8 mouse cellular contexts compared by ENCODE assay signal in genomic region chr5:53591683-53592050, GRCm38 (mm10).
A peak's percentile ranks its signal among the peaks of the same experiment; 100 is the strongest.
DNase-seq lines count a peak whose midpoint lies in the region; ATAC-seq lines count a peak whose summit lies in the region.

No protein-coding gene starts in this region.

- H3K4me3 ChIP-seq in kidney, embryonic 15.5 days (replicated peaks), result peak overlapping the region; percentile 84
- peak overlapping the region; percentile 92 for H3K4me3 ChIP-seq in hindbrain, embryonic 12.5 days
- H3K4me3 ChIP-seq in midbrain, embryonic 14.5 days (replicated peaks; ENCODE audit: low read depth, low read length), result peak overlapping the region; percentile 79

- no peaks in the 10 kb centered on the region for H3K9me3 ChIP-seq in kidney, embryonic 15.5 days (replicated peaks)
- H3K9me3 ChIP-seq in hindbrain, embryonic 12.5 days (replicated peaks), result no peaks in the 10 kb centered on the region
- H3K9me3 ChIP-seq in midbrain, embryonic 14.5 days (ENCODE audit: control insufficient read depth, low read length), result no peaks in the 10 kb centered on the region

- H3K36me3 ChIP-seq in kidney, embryonic 15.5 days, result no peaks in the 10 kb centered on the region
- no peaks in the 10 kb centered on the region for H3K36me3 ChIP-seq in hindbrain, embryonic 12.5 days
- no peaks in the 10 kb centered on the region for H3K36me3 ChIP-seq in midbrain, embryonic 14.5 days (ENCODE audit: control insufficient read depth, insufficient read depth, low read length)

- peak overlapping the region; percentile 92 for H3K9ac ChIP-seq in kidney, embryonic 15.5 days
- H3K9ac ChIP-seq in hindbrain, embryonic 12.5 days, result peak overlapping the region; percentile 94
- peak overlapping the region; percentile 94 for H3K9ac ChIP-seq in midbrain, embryonic 14.5 days (replicated peaks; ENCODE audit: low read length)

- WGBS in kidney, embryonic 15.5 days, result 2% methylated on average over 8 of the region's 8 CpGs
- 2% methylated on average over 8 of the region's 8 CpGs for WGBS in hindbrain, embryonic 12.5 days
- 1% methylated on average over 8 of the region's 8 CpGs for WGBS in midbrain, embryonic 14.5 days

- H3K4me1 ChIP-seq in kidney, embryonic 15.5 days, result peaks cover 31% of the 10 kb centered on the region
- peaks cover 34% of the 10 kb centered on the region for H3K4me1 ChIP-seq in hindbrain, embryonic 12.5 days
- peaks cover 29% of the 10 kb centered on the region for H3K4me1 ChIP-seq in midbrain, embryonic 14.5 days (ENCODE audit: control insufficient read depth, insufficient read depth, low read length)

- H3K27ac ChIP-seq in kidney, embryonic 15.5 days, result peak overlapping the region; percentile 99
- H3K27ac ChIP-seq in hindbrain, embryonic 12.5 days, result peak overlapping the region; percentile 98
- H3K27ac ChIP-seq in midbrain, embryonic 14.5 days (replicated peaks; ENCODE audit: low read depth, low read length), result peak overlapping the region; percentile 97

- DNase-seq in kidney, adult 18-20 months, result no peak
- DNase-seq in MN1 (ENCODE audit: low spot score), result peak; percentile 16
- peak; percentile 48 for DNase-seq in midbrain, embryonic 14.5 days
- DNase-seq in embryo, embryonic 10 days (ENCODE audit: low spot score), result no peak
- DNase-seq in adrenal gland, postnatal 25 days, result no peak
- no peak for DNase-seq in T-cell, adult 2 months (ENCODE audit: low spot score)

- no peaks in the 10 kb centered on the region for H3K27me3 ChIP-seq in kidney, embryonic 15.5 days
- H3K27me3 ChIP-seq in hindbrain, embryonic 12.5 days, result peaks cover 3% of the 10 kb centered on the region; the same call in 1 of the 2 replicates
- no peaks in the 10 kb centered on the region for H3K27me3 ChIP-seq in midbrain, embryonic 14.5 days (ENCODE audit: control insufficient read depth, insufficient read depth, low read length)

- no peak for ATAC-seq in kidney, embryonic 15.5 days (replicated peaks; ENCODE audit: low FRiP score)
- no peak for ATAC-seq in hindbrain, embryonic 12.5 days (ENCODE audit: low FRiP score)
- no peak for ATAC-seq in midbrain, embryonic 14.5 days (ENCODE audit: low FRiP score, low TSS enrichment)

- peak overlapping the region; percentile 99 for H3K4me2 ChIP-seq in kidney, embryonic 15.5 days
- peak overlapping the region; percentile 80 for H3K4me2 ChIP-seq in hindbrain, embryonic 12.5 days (replicated peaks)
- peak overlapping the region; percentile 79 for H3K4me2 ChIP-seq in midbrain, embryonic 14.5 days (ENCODE audit: low read length)

Comparison
In these comparisons a context has a peak if more than half of its experiments do, and no peak if none do; other contexts are left out.
1. DNase-seq: peak in MN1 (single experiment) and midbrain, embryonic 14.5 days (single experiment); none in kidney, adult 18-20 months (single experiment), embryo, embryonic 10 days (single experiment), adrenal gland, postnatal 25 days (single experiment) and T-cell, adult 2 months (single experiment).
2. Peak in every context shown above with its lines, with median percentiles within 50 percentile points of each other: H3K27ac ChIP-seq, H3K4me2 ChIP-seq, H3K4me3 ChIP-seq and H3K9ac ChIP-seq.